12 mouse cellular contexts compared by ENCODE assay signal in the genomic region with DNA sequence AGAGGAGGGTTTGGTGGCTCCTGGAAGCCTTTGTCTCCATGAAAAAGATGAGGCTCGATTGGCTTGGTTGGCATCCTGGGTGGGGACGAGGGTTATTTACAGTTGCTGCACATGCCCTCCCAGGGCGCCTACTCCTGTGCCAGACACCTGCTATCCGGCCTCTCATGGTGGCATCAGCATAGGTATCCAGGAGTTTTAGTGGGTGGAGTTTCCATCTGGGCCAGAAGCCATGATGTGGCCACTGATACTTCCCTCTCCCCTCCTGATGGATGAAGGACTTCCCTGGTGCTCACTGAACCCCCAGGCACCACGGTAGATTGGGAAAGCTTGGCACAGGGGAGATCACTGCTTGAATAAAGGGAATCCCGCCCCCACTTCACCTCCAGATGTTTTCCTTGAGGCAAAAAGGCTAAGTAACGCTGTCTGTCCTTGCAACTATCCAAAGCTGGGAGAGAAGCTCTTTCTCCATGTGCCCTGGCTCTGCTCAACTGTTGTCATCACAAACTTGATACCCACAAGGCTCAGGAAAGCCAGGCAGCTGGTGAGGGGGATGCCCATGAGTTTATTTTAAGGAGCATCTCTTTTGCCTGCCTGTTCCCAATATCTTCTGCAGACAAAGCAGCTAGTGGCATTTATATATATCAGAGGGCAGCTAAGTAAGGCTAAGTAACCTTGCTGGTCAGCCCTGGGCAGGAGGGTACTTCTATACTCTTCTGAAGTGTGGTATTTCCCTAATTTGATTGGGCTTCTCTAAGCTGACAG. TPM values are rescaled to one million over a fixed set of nuclear protein-coding genes. Genes with fewer than 3 reads are reported as not detected.
DNase-seq lines count a peak whose midpoint lies in the region; ATAC-seq lines count a peak whose summit lies in the region.
"Had no signal": no experiment of that assay in that cellular context is flagged by ENCODE, and none has a peak within 500 bp of the region (broad histone marks: within the 10 kb centered on the region; RNA-seq: fewer than 3 reads in every experiment).

No protein-coding gene starts in this region.

- intact Hi-C loops in heart, postnatal 25 days (cut with DNase I), result loop anchor here (2.0 kb wide), 1 partner anchor 20 kb away; the partner anchor contains the start of gene Hspb8
- intact Hi-C loops in left cerebral cortex, postnatal 4 days (cut with DNase I), result no loop called here

- peak; percentile 91 for DNase-seq in heart, adult 11 months
- no peak for DNase-seq in heart, postnatal 25 days (ENCODE audit: low spot score)
- DNase-seq in cerebellum, postnatal 14 days, result peak; percentile 48 to 59
- DNase-seq in left cerebral cortex, postnatal 4 days, result peak; percentile 70
- no peak for DNase-seq in spleen, adult 12 weeks (ENCODE audit: low spot score)
- no peak for DNase-seq in testis, postnatal 14 days (ENCODE audit: low spot score)
- no peak for DNase-seq in adrenal gland, adult 8-10 months
- DNase-seq: kidney, postnatal 25 days; lung, adult 18-20 months had no signal

- H3K9ac ChIP-seq in hindbrain, embryonic 16.5 days (ENCODE audit: low read depth, low read length), result no peak overlapping the region; the same call in 1 of the 2 replicates
- H3K9ac ChIP-seq: midbrain, embryonic 13.5 days had no signal

- H3K4me2 ChIP-seq in hindbrain, embryonic 16.5 days (ENCODE audit: low read length), result no peak overlapping the region
- H3K4me2 ChIP-seq: midbrain, embryonic 13.5 days had no signal

- no peaks in the 10 kb centered on the region for H3K9me3 ChIP-seq in hindbrain, embryonic 16.5 days (ENCODE audit: control insufficient read depth, low read length)
- H3K9me3 ChIP-seq: midbrain, embryonic 13.5 days had no signal

- no peak overlapping the region for H3K4me3 ChIP-seq in hindbrain, embryonic 16.5 days (ENCODE audit: low read length)
- H3K4me3 ChIP-seq: midbrain, embryonic 13.5 days had no signal

- no peaks in the 10 kb centered on the region; the same call in 1 of the 2 replicates for H3K36me3 ChIP-seq in hindbrain, embryonic 16.5 days (ENCODE audit: control insufficient read depth, insufficient read depth, low read length)

- 58% methylated on average over 7 of the region's 7 CpGs for WGBS in hindbrain, embryonic 16.5 days

- peak overlapping the region; percentile 53; the same call in 1 of the 2 replicates for H3K27ac ChIP-seq in hindbrain, embryonic 16.5 days (ENCODE audit: low read depth, low read length)

- peaks cover 6% of the 10 kb centered on the region for H3K4me1 ChIP-seq in hindbrain, embryonic 16.5 days (ENCODE audit: control insufficient read depth, insufficient read depth, low read depth, low read length)

- ATAC-seq in hindbrain, embryonic 16.5 days, result no peak

- no peaks in the 10 kb centered on the region for H3K27me3 ChIP-seq in hindbrain, embryonic 16.5 days (replicated peaks; ENCODE audit: control insufficient read depth, insufficient read depth, low read length)
- H3K27me3 ChIP-seq: CH12.LX; midbrain, embryonic 13.5 days had no signal

RNA-seq across cellular contexts. Expression of gene Hspb8, which starts 20.2 kb away (rescaled TPM):
- 100 to 1,000 TPM; 344 to 368 TPM for total RNA-seq in heart, postnatal 25 days (2021)
- polyA plus RNA-seq in hindbrain, embryonic 16.5 days (2015; fragmentation: Nextera tagmentation; extraction: Ambion mirVana), result 8.9 and 9.4 TPM in 2 replicates
- 1 to 10 TPM; 4.0 to 5.6 TPM for total RNA-seq in left cerebral cortex, postnatal 4 days (2021)
- 100 to 1,000 TPM; 111 to 179 (median 142) TPM for total RNA-seq in adrenal gland, adult 8-10 months (2022)
- total RNA-seq: CH12.LX had no signal

Comparison
In these comparisons a context has a peak if more than half of its experiments do, and no peak if none do; other contexts are left out.
1. DNase-seq: peak in heart, adult 11 months (single experiment), cerebellum, postnatal 14 days (2 of 2) and left cerebral cortex, postnatal 4 days (single experiment); none in heart, postnatal 25 days (single experiment), spleen, adult 12 weeks (single experiment), testis, postnatal 14 days (single experiment) and adrenal gland, adult 8-10 months (single experiment).
2. RNA of gene Hspb8, which starts 20.2 kb away (total RNA-seq): 344 to 368 TPM in heart, postnatal 25 days and 111 to 179 TPM in adrenal gland, adult 8-10 months; 4.0 to 5.6 TPM in left cerebral cortex, postnatal 4 days; every median in the first group is over 10 times any median in the second.